Mouse (Mus musculus): ENCODE measurements around the gene Gipc3. TPM values are rescaled to one million over a fixed set of nuclear protein-coding genes. Genes with fewer than 3 reads are reported as not detected.

Gene Gipc3
- total RNA-seq, 2 experiments from 2014 or later = 1.4 to 1.5 TPM

DNA sequence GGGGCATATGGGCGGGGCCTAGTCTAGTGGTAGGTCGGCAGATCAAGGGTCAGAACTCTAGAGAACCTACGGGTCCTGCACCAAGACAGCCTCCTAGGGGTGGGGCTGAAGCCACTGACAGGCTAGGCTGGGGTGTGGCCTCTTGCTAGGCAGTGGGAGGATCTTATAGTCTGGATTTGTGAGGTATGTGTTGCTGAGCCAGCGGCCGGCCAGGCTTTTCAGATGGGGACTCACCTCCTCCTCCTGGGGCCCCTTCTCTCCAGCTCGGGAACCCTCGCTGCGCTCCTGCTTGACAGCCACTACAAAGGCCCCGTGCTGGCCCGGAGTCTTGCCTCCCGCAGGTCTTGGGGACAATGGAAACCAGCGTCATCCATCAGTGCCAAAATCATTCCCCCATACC lies 6.1 kb upstream of the Gipc3 start:
- DNase-seq (ENCODE audit: low spot score in 2 of 2) = no peak

DNA sequence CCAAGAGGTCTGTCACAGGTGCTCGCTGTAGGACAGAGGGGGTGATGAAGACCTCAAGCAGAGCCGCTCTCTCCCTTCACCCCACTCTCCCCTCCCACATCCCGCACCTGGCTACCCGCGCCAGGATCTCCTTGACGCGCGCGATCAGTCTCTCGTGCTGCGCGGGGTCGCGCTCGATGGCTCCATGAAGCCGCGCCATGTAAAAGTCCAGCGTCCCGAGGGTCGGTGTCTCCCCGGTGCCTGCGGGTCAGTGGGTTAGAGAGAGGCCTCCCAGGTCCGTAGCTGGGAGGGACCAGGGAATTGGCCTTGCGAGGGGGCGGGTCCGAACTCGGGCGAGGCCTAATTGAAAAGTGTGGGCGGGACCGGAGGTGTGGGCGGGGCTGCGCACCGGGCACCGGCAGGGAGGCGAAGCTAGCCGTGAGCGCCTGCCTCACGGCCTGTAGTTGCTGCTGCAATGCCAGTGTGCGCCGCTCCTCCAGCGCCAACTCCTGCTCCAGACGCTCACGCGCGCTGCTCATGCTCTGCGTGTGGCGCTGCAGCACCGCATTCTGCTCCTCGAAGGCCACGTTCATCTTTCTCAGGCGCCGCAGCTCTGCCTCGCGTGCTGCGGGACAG lies 3.5 kb upstream of the Gipc3 start:
- no peak for DNase-seq (ENCODE audit: low spot score in 2 of 2)

DNA sequence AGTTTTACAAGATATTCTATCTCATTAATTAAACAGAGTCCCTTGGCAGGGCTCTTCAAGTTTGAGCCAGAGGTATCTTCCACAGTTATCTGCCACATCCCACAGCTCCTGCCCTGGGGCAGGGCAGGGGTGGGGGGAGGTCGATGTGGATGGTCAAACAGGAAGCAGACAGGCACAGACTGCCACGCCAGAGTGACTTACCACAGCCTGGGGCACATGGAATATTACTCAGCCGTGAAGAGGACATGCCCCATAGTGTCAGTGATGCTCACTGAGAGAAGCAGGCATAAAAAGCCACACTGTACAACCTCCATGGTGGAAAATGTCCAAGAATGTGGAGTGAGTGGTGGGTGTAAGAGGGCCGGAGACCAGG lies 2.1 kb upstream of the Gipc3 start:
- DNase-seq (ENCODE audit: low spot score in 2 of 2) = no peak

DNA sequence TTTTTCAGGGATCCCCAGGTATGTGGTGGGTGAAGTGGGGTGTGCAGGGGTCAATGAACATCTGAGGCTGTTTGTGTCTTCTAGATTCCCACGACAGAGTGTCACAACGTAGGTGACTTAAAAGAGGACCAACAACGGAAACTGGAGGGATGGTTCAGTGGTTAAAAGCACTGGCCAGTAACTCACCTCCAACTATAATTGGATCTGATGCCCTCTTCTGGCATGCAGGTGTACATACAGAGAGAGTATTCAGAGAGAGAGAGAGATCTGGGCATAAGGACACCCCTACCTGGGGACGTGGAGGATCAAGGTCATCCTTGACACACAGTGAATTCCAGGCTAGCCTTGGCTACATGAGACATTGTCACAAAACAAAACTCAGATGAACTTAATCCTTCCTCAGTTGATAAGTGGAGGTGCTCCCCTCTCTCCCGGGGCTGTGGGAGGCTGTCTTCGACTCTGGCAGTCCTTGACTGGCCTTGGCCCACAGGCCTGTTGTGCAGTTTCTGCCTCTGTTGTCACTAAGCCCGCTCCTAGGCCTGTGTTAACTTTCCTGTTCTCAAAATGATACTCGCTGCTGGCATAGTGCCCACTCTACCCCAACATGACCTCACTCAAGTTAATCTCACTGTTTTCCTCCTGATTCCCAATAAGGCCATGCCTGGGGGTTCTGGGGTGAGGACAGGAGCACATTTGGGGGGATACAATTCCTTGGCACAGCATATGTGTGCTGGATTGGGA lies 1.5 kb upstream of the Gipc3 start:
- DNase-seq (ENCODE audit: low spot score in 2 of 2) = no peak

DNA sequence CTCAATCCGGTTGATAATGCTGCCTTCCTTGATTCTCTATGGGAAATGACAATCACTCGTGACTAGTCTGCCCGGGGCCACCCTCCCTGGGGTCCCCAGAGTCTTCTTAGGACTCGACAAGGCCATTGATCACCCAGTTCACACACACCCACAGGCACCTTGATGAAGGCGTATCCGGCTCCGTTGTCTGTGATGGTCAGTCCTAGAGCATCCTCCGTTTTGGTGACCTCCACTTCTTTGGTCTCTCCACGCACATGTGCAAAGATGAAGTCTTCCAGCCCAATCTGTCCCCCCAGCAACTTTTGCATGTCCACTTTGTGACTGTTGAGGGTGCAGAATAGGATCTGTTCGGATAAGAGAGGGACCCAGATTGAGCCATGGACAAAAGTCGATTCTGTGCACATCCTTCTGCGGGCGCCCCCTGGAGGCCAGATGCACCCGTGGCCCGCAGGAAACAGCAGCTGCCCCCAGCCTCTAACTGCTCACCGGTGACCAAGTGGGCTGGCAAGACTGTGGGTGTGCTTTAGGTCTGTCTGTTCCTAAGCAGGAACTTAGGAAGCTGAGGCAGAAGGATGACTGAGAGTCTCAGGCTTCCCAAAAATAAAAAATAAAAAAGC lies 1.6 kb downstream of the Gipc3 start:
- DNase-seq (ENCODE audit: low spot score in 2 of 2) = no peak

DNA sequence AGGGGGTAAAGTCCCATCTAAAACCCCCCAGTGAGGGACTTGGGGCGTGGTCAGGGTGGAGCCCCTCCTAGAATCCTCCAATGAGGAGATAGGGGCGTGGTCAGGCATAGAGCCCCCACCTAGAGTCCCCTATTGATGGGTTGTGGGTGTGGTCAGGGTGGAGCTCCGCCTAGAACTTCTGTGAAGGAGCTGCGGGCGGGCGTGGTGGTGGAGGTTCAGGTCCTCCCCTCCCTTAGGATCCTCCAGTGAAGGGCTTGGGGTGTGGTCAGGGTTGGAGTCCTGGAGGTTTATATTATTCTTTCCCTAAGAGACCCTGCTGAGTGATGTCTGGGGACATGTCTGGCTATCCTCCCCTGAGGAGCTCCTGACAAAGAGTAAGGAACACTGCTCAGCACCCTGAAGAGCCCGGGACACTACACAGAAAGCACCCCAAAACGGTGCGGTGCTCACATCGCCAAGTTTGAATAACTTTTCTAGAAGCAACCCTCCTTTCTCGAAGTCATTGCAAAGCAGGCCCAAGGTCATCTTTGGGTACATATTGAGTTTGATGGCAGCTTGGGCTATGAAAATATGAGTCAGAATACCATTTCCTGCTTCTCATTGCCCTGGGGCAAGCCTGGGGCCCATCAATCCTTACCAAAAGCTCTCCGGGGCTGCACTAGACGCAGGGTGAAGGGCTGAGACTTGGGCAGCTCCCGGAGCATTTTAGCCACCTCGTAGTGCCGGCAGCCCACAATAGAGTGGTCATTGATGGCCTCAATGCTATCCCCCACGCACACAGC lies 2.3 kb downstream of the Gipc3 start:
- no peak for DNase-seq (ENCODE audit: low spot score in 2 of 2)

DNA sequence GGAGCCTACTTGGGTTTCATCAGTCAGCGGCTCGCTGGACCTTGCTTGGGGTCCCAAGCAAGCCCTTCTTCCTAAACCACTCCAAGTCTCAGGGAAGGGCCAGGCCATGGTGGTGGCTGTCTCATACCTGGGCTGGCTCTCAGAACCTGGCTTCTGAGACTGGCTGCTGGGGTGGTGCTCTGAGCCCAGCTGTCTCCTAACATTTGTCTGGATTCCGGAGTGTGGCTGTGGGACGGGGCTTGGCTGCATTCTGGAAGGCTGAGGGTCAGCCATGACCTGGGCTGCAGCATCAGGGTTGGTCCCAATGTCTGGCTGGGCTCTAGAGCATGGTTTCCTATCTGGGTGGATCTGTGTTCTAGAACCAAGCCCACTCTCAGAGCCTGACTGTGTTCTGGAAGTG lies 6.5 kb downstream of the Gipc3 start:
- DNase-seq (ENCODE audit: low spot score in 2 of 2) = no peak

DNA sequence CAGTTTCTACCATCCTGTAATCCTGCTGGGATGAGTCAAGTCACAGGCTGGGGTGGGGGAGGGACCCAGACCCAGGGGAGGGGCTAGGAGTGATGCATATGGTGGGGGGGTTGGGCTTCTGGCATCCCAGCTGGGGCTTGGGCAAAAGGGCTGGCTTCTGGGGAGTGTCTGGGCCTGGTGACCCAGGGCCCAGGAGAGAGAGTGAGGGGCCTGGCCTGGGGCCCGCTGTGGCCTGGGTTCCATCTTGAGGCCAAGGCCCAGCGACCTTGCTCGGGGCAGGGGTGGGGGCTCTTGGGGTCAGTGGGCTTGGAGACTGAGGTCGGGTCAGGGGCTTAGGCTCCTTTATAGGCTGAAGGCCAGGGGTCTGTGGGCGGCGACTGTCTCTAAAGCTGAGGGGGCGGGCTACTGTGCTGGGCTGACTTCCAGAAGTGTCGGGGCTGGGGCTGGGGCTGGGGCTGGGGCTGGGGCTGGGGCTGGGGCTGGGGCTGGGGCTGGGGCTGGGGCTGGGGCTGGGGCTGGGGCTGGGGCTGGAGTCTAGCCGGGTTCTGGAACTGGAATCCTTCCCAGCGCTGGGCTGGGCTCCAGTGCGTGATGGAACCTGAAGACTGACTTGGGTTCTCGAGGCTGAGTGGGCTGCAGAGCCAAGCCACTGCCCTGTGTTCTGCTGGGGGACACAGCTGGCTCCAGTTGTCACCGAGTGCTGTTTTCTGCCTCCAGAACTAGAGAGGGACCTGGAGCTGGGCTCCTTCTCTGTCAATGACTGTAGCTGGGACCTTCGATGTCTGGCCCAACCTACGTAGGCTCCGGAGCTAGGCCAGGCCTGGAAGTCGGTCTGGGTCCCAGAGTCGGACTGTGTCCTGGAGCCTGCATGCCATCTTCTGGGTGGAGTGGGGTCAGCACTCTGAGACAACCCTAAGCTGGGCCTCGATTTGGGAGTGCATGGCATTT lies 7.4 kb downstream of the Gipc3 start:
- DNase-seq (ENCODE audit: low spot score in 2 of 2) = no peak

DNA sequence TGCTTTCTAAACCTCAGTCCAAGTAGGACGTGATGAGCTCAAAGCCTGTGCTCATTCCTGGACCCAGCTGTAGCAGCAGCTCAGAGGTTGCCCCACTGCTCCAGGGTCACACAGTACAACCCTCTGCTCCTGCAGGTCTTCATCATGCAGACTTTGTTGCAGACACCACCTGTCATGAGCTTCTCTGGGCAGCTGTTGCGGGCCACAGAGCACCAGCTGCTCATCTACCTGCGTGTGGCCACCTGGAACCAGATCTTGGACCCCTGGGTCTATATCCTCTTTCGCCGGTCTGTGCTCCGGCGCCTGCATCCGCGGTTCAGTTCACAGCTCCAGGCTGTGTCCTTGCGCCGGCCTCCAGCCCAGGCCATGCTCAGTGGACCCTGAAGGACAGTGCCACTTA lies 8.7 kb downstream of the Gipc3 start:
- DNase-seq (ENCODE audit: low spot score in 2 of 2) = no peak

DNA sequence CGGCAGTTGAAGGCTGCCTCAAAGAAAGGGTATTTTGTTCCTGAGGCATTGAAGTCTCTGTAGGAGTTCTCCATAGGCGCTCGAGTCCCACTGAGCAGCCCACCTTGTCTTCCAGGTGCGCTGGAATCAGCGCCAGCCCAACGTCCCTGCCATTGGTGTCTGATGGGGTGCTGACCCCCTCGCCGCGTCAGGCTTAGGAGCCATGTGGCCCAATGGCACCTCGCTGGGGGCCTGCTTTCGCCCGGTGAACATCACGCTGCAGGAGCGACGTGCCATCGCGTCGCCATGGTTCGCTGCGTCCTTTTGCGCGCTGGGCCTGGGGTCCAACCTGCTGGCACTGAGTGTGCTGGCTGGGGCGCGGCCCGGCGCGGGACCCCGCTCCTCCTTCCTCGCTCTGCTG lies 10.8 kb downstream of the Gipc3 start:
- DNase-seq (ENCODE audit: low spot score in 2 of 2) = no peak

DNA sequence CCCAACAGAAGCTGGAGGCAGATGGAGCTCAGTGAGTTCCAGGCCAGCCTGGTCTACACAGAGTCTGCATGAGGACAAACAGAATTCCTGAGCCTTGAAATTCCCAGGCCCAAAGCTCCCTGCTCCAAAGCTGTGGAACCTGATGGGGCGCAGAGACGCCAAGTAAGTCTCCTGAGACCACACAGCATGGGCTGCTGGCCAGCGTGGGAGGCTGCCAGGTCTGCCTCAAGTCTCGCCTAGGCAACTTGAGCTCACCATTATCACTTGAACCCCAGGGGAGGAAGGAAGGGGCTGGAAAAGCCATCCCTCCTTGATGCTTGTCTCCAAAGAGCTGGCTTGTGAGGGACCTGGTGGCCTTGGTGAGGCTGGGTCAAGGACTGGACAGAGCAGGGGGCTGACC lies 13.1 kb downstream of the Gipc3 start:
- no peak for DNase-seq (ENCODE audit: low spot score in 2 of 2)

DNA sequence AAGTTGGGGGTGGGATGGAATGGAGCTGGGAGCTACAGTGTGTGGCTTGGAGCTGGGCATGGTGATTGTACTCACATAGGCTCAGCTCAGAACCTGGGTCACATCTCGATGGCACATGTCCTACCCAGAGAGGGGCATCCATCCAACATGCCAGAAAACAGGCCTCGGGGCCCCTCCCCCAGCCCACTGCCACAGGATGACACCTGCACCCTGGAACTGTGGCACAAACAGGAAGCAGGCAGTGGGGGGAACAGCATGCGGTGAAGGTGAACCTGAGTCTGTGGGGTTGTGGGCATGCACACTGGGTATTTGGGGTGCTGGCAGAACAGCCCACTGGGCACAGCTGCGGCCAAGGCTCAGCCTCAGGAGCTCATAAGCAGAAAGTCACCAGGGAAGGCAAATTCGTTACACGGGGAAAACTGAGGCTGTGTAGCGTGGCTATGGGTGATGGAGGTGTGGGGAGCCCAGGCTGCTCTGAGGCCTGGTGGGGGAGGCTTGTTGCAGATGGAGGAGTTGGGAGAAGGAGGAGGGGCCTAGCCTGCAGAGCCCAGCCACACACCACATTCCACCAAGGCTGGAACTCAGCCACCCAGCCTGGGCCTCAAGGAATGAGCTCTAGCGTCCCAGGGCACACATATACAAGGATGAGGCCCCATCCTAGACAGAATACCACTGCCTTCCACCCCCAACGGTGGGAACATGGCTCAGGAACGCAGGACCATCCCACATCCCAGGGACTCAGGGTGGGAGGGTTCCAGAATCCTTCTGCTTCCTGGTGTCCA lies 13.7 kb downstream of the Gipc3 start:
- DNase-seq (ENCODE audit: low spot score in 2 of 2) = no peak

DNA sequence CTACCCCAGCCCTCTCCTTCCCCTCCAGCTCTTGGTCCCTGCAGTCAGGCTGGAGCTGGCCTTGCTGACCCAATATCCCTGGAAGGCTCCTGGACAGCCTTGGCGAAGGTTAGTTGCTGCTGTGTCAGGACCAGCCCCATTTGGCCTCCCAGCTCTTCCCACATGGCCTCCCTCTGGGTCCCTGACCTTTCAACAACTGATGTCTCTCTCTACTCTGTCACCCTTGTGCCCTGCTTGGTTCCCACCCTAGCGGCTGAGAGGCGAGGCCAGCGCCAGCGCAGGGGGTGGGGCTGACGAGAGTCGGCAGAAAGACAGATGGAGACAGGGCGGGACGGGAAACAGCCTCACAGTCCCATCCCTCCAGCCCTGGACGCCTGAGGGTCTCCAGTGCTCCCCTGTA lies 14.7 kb downstream of the Gipc3 start, which contains the start of gene Tbxa2r:
TSS of gene Tbxa2r (plus strand) at position 346 of the 400 bp plus-strand sequence.
- DNase-seq (ENCODE audit: low spot score in 2 of 2) = no peak

DNA sequence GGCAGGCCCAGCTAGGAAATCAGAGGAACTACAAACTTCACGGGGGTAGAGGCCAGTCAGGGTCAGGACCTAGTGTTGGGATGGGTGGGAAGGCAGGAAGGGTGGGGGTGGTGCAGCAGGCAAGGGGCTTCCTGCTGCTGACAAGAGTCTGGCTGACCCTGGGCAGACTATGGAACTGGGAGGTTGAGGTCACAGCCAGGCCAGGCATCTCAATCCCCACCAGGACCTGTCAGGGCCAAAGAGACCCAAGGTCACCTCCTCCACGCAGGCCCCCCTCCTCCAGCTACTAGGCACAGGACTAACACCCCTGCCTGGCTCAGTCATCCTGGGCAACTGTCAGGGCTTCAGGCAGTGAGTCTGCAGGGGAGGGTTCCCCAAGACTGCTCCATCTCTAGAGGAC lies 15.1 kb downstream of the Gipc3 start:
- no peak for DNase-seq (ENCODE audit: low spot score in 2 of 2)

DNA sequence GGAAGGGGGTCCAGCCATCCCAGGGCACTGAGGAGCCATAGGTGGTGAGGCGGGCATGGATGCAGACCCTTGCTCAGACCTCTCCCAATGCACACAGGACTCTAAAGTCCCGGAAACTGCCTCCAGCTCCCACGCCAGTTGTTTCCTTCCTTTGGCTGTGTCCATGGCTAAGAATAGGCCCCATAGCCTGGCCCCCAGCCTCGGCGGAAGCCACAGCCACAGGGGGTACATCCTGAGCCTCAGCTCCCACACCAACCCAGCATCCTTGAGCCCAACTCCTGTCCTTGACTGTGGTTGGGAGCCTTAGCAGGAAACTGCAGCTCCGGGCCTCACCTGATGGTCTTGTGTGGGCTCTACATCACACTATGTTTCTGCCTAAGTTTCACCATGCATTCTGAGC lies 16.2 kb downstream of the Gipc3 start:
- no peak for DNase-seq (ENCODE audit: low spot score in 2 of 2)

DNA sequence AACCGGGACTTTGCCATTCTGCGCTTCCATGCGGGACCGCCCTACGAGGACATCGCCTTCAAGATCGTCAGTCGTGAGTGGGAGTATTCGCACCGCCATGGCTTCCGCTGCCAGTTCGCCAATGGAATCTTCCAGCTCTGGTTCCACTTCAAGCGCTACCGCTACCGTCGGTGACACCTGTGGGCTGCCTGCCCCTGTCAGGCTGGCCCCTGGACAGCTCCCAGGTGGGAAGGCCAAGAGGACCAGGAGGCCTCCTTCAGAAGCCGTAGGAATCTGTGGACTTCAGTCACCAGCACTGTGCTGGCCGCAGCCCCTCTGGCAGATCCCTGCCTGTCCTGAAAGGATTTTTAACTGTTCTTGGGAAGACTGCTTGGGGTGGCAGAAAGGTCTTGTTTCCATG lies 17.3 kb downstream of the Gipc3 start:
- no peak for DNase-seq (ENCODE audit: low spot score in 2 of 2)

DNA sequence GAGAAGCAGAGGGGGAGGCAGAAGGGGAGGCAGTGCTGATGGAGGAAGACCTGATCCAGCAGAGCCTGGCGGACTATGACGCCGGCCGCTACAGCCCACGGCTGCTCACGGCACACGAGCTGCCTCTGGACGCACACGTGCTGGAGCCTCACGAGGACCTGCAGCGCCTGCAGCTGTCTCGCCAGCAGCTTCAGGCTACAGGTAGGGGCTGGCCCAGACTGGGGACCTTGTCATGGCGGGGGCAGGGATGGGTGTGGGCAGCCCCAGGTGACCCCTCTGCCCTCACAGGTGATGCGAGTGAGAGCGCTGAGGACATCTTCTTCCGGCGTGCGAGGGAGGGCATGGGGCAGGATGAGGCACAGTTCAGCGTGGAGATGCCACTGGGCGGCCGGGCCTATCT lies 17.9 kb downstream of the Gipc3 start:
- DNase-seq (ENCODE audit: low spot score in 2 of 2) = no peak

DNA sequence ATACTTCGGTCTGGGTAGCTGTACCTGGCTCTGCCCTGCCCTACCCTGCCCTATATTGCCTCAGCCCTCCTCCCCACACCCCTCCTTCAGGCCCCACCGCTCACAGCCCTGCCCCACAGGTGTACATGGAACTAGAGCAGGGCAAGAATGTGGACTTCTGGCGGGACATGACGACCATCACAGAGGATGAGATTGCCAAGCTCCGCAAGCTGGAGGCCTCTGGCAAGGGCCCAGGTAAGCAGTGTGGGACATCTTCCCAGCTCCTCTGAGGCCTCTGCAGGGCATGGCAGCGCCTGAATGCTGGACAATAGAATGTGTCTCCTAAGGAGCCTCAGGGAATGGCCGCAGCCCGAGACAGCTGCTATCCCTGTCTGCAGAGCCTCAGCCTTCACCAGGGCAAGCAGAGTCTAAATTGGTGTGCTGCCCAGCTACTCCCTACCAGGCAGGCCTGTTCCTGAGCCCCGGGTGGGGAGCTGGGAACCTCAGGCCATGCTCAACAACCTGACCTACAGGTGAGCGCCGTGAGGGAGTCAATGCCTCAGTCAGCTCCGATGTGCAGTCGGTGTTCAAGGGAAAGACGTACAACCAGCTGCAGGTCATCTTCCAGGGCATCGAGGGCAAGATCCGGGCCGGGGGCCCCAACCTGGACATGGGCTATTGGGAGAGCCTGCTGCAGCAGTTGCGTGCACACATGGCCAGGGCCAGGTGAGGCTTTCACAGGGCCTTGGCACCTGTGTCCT lies 19.1 kb downstream of the Gipc3 start:
- DNase-seq (ENCODE audit: low spot score in 2 of 2) = no peak

DNA sequence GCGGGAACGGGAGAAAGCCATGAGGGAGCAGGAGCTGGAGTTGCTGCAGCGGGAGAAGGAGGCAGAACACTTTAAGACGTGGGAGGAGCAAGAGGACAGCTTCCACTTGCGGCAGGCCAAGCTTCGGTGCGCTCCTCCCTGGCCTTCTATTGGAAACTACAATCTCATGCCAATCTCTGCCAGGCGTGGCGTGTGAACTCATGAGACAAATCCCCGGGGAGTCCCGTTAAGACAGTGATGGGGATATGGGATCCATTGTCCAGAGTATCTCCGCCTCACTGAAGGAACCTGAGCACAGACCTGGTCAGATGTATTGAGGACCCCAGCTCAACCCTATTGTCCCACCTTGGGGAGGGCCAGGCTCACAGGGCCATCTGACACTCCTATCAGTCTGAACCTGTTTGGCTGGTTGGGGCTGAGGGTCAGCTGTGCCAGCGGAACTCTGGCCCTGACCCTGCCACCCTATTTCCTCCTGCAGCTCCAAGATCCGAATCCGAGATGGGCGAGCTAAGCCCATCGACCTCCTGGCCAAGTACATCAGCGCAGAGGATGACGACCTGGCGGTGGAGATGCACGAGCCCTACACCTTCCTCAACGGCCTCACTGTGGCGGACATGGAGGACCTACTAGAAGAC lies 19.8 kb downstream of the Gipc3 start:
- DNase-seq (ENCODE audit: low spot score in 2 of 2) = no peak
